Mouse (Mus musculus): ENCODE measurements around the gene Traf3ip1. TPM values are rescaled to one million over a fixed set of nuclear protein-coding genes. Genes with fewer than 3 reads are reported as not detected.
A peak's percentile ranks its signal among the peaks of the same experiment; 100 is the strongest.

Gene Traf3ip1
- polyA plus RNA-seq, 1 experiment from 2014 or later = 11.5 TPM

DNA sequence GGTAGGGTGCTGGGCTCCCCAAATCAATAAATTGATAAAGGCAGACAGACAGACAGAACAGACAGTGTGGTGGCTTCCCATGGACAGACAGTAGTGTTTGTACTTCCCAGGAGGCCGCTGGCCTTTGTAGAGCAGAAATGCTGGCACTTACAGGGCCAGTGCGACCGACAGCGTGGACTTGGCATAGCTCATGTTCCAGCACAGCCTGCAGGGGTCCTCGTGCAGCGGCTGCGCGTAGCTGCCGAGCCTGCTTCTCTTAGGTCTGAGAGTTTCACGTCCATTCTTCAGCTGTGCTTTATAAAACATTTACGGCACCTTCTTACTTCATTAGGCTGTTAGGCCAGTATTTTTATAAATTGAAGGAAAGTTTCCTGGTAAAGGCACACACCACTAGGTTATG, 20.5 kb downstream of the Traf3ip1 start:
- H3K27ac ChIP-seq = no peak overlapping the region
- WGBS = 82% methylated on average over 11 of the region's 11 CpGs
- no peaks in the 10 kb centered on the region for H3K4me1 ChIP-seq
- no peaks in the 10 kb centered on the region for H3K9me3 ChIP-seq
- peaks cover 49% of the 10 kb centered on the region for H3K36me3 ChIP-seq
- H3K4me2 ChIP-seq (replicated peaks) = no peak overlapping the region
- no peak overlapping the region for H3K9ac ChIP-seq
- no peak for ATAC-seq (ENCODE audit: low FRiP score, low read depth)
- H3K4me3 ChIP-seq = no peak overlapping the region
- H3K27me3 ChIP-seq (replicated peaks) = no peaks in the 10 kb centered on the region

DNA sequence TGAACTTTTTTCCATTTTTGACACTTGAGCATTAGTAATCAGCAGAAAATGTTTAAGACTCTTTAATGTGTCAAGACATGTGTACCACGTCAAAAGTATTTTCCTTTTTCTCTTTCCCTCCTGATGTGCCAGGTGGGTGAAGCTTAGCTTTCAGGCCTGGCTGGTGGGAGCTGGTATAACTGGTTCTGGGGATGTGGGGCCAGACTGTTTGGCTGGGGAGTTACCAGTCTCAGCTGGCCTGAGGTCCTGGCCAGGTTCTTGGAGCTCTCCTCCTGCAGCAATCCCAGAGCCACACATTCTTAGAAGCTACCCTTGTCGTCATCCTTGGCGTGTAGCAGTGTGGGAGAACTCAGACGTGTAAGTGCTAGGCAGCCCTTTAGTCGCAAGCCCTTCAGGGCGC, 21.2 kb downstream of the Traf3ip1 start:
- Histone ChIP-seq H3K9ac (no peak overlapping the region), H3K36me3 (peaks cover 52% of the 10 kb centered on the region), H3K4me3 (no peak overlapping the region), H3K4me1 (no peaks in the 10 kb centered on the region), H3K27ac (no peak overlapping the region), H3K9me3 (no peaks in the 10 kb centered on the region), H3K27me3 (replicated peaks) (no peaks in the 10 kb centered on the region), H3K4me2 (replicated peaks) (no peak overlapping the region)
- 96% methylated on average over 6 of the region's 6 CpGs for WGBS
- ATAC-seq (ENCODE audit: low FRiP score, low read depth) = no peak

GRCm38 (mm10) chr1:91523759-91524158, 29.3 kb downstream of the Traf3ip1 start:
- no peak overlapping the region for H3K9ac ChIP-seq
- peaks cover 64% of the 10 kb centered on the region for H3K36me3 ChIP-seq
- H3K4me1 ChIP-seq = no peaks in the 10 kb centered on the region
- ATAC-seq (ENCODE audit: low FRiP score, low read depth) = 0 out of 2 replicates have a peak, but pooled peaks have one; percentile 61
- H3K27ac ChIP-seq = no peak overlapping the region
- H3K4me3 ChIP-seq = no peak overlapping the region
- no peaks in the 10 kb centered on the region for H3K9me3 ChIP-seq
- WGBS = 17% methylated on average over 10 of the region's 10 CpGs
- no peak overlapping the region for H3K4me2 ChIP-seq (replicated peaks)
- no peaks in the 10 kb centered on the region for H3K27me3 ChIP-seq (replicated peaks)

GRCm38 (mm10) chr1:91525838-91526237, 31.4 kb downstream of the Traf3ip1 start:
- no peak overlapping the region for H3K4me3 ChIP-seq
- no peak overlapping the region for H3K9ac ChIP-seq
- H3K27ac ChIP-seq = no peak overlapping the region
- H3K4me2 ChIP-seq (replicated peaks) = no peak overlapping the region
- no peak for ATAC-seq (ENCODE audit: low FRiP score, low read depth)
- WGBS = 87% methylated on average over 14 of the region's 14 CpGs
- no peaks in the 10 kb centered on the region for H3K4me1 ChIP-seq
- no peaks in the 10 kb centered on the region for H3K27me3 ChIP-seq (replicated peaks)
- no peaks in the 10 kb centered on the region for H3K9me3 ChIP-seq
- peaks cover 50% of the 10 kb centered on the region for H3K36me3 ChIP-seq

DNA sequence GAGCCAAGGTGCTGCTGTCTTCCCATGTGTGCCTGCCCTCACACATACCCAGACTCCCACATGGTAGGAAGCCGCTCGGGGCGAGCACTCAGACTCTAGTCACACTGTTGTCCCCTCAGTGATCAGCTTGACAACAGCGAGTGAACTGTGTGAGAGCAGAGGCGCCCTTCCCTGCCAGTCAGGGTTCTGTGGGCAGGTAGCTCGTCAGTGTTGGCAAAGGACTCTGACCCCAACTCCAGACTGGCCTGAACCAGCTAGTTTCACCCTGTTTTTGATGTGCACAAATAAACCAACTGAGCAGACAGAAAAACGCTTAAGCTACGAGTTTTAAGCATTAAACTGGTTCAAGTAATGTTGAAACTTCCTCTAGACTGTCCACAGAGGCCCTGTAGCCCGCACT, 35.7 kb downstream of the Traf3ip1 start:
- Histone ChIP-seq H3K9ac (no peak overlapping the region), H3K4me2 (replicated peaks) (no peak overlapping the region), H3K9me3 (no peaks in the 10 kb centered on the region), H3K27me3 (replicated peaks) (no peaks in the 10 kb centered on the region), H3K36me3 (peaks cover 31% of the 10 kb centered on the region), H3K27ac (no peak overlapping the region), H3K4me1 (no peaks in the 10 kb centered on the region), H3K4me3 (no peak overlapping the region)
- ATAC-seq (ENCODE audit: low FRiP score, low read depth) = no peak
- WGBS = 89% methylated on average over 9 of the region's 9 CpGs

GRCm38 (mm10) chr1:91532243-91532642, 37.8 kb downstream of the Traf3ip1 start:
- H3K4me1 ChIP-seq = no peaks in the 10 kb centered on the region
- H3K27me3 ChIP-seq (replicated peaks) = 0 out of 2 replicates have a peak, but pooled peaks cover 6% of the 10 kb centered on the region
- H3K9ac ChIP-seq = no peak overlapping the region
- no peaks in the 10 kb centered on the region for H3K9me3 ChIP-seq
- ATAC-seq (ENCODE audit: low FRiP score, low read depth) = no peak
- peaks cover 16% of the 10 kb centered on the region for H3K36me3 ChIP-seq
- no peak overlapping the region for H3K27ac ChIP-seq
- WGBS = 93% methylated on average over 4 of the region's 4 CpGs
- no peak overlapping the region for H3K4me3 ChIP-seq
- H3K4me2 ChIP-seq (replicated peaks) = no peak overlapping the region

DNA sequence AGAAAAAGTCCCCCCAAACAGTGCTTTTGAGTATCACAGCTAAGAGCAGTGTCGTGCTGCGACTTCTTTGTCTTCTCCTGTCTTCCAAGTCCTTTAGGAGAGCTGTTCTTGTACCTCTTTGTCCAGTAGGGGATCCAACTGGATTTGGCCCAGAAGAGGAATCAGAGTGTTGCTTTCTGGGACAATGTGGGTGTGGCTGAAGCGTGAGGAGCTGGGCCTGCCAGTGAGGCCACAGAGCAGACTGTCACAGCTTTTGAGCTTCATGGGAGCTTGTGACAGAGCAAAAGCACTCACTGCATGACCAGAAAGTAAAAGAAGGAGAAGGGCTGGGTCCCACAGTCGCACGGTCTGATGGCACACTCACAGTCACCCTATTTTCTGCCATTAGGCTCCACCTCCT, 38.4 kb downstream of the Traf3ip1 start:
- WGBS = 89% methylated on average over 5 of the region's 5 CpGs
- no peak overlapping the region for H3K4me3 ChIP-seq
- no peak overlapping the region for H3K4me2 ChIP-seq (replicated peaks)
- ATAC-seq (ENCODE audit: low FRiP score, low read depth) = no peak
- no peak overlapping the region for H3K27ac ChIP-seq
- H3K9ac ChIP-seq = no peak overlapping the region
- 0 out of 2 replicates have a peak, but pooled peaks cover 9% of the 10 kb centered on the region for H3K27me3 ChIP-seq (replicated peaks)
- H3K9me3 ChIP-seq = no peaks in the 10 kb centered on the region
- H3K4me1 ChIP-seq = no peaks in the 10 kb centered on the region
- H3K36me3 ChIP-seq = peaks cover 10% of the 10 kb centered on the region; the same call in 1 of the 2 replicates

- Histone ChIP-seq H3K36me3 (peaks cover 6% of the 10 kb centered on the region; the same call in 1 of the 2 replicates), H3K9me3 (no peaks in the 10 kb centered on the region), H3K27ac (no peak overlapping the region), H3K27me3 (replicated peaks) (peaks cover 13% of the 10 kb centered on the region; the same call in 1 of the 2 replicates), H3K4me3 (no peak overlapping the region), H3K4me2 (replicated peaks) (no peak overlapping the region), H3K4me1 (no peaks in the 10 kb centered on the region), H3K9ac (no peak overlapping the region)
- WGBS = 62% methylated on average over 2 of the region's 2 CpGs
- no peak for ATAC-seq (ENCODE audit: low FRiP score, low read depth)
Observed at GRCm38 (mm10) chr1:91533483-91533882, 39.0 kb downstream of the Traf3ip1 start.

DNA sequence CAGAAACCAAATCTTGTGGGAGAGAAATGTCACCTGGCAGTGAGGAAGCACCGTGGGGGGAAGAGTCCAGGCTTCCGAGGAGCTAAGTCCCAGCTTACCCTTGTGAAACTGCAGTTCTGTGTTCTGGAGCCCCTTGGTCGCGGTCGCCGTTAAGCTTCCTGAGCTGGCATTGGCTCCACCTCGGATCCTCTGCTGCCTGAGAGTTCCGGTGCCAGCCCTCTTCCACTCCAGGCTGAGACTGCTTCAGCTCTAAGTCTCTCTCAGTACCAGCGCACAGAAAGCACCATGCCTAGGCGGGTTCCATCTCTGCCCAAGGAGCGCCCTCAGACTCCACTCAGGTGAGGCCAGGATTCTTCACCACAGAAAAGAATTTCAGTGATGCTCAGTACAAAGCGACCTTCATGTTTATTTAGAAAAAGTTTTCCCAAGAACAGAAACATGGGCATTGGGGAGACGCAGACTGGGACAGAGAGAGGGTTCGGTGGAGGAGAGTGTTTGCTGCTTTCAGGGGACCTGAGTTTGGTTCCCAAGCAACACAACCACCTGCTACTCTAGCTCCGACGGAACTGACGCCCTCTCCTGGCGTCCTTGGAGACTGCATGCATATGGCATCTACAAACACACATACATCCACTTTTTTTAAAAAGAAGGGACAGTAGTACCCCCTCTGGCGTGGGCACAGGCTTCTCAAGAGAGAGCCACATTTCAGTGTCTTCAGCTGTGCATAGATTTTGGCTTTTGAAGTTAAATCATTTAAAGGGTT, 39.7 kb downstream of the Traf3ip1 start:
- H3K4me2 ChIP-seq (replicated peaks) = no peak overlapping the region
- no peak overlapping the region for H3K9ac ChIP-seq
- ATAC-seq (ENCODE audit: low FRiP score, low read depth) = no peak
- H3K27ac ChIP-seq = no peak overlapping the region
- H3K9me3 ChIP-seq = no peaks in the 10 kb centered on the region
- H3K36me3 ChIP-seq = peaks cover 3% of the 10 kb centered on the region; the same call in 1 of the 2 replicates
- H3K4me1 ChIP-seq = no peaks in the 10 kb centered on the region
- 83% methylated on average over 19 of the region's 19 CpGs for WGBS
- peaks cover 16% of the 10 kb centered on the region for H3K27me3 ChIP-seq (replicated peaks)
- no peak overlapping the region for H3K4me3 ChIP-seq

DNA sequence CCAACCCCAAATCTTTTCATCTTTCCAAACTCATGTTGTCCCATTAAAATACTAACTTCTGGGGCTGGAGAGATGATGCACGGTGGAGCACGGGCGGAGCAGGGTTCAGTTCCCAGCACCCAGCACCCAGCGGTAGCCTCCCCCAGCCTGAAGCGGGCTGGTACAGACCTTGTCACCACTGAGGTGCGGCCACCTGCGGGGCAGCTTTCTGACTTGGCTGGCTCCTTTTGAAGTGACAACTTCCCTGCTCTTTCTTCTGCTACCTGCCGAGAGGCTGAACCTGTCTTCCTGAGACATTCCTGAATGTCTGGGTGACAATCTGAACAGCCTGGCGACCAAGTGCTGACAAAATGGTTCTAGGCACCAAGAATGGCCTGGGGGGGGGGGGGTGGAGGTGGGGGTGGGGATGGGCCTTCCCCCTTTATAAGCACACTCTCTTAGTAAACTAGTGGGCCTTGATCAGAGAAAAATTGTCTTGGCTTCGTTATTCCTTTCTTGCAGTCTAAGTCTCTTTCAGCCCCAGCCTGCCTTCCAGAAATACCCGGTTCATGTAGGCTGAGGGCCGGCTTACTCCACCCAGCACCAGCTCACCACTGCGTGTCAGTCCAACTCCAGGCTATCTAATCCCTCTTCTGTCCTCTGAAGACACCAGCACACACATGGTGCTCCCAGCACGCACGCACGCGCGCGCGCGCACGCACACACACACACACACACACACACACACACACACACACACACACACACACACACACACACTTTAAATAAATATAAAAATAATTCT, 43.5 kb downstream of the Traf3ip1 start:
- no peak overlapping the region for H3K9ac ChIP-seq
- WGBS = 35% methylated on average over 18 of the region's 22 CpGs
- ATAC-seq (ENCODE audit: low FRiP score, low read depth) = no peak

GRCm38 (mm10) chr1:91538570-91538929, 44.1 kb downstream of the Traf3ip1 start:
- Histone ChIP-seq H3K9me3 (no peaks in the 10 kb centered on the region), H3K27ac (no peak overlapping the region), H3K36me3 (no peaks in the 10 kb centered on the region), H3K9ac (no peak overlapping the region), H3K4me2 (replicated peaks) (no peak overlapping the region), H3K4me1 (peaks cover 23% of the 10 kb centered on the region), H3K27me3 (replicated peaks) (peaks cover 21% of the 10 kb centered on the region), H3K4me3 (no peak overlapping the region)
- ATAC-seq (ENCODE audit: low FRiP score, low read depth) = no peak
- WGBS = 53% methylated on average over 1 of the region's 1 CpGs

More for the DNA sequence above, 43.5 kb downstream of the Traf3ip1 start:
- H3K27ac ChIP-seq = no peak overlapping the region
- peaks cover 21% of the 10 kb centered on the region for H3K27me3 ChIP-seq (replicated peaks)
- no peaks in the 10 kb centered on the region for H3K9me3 ChIP-seq
- no peak overlapping the region for H3K4me3 ChIP-seq
- H3K36me3 ChIP-seq = no peaks in the 10 kb centered on the region
- no peak overlapping the region for H3K4me2 ChIP-seq (replicated peaks)
- H3K4me1 ChIP-seq = peaks cover 23% of the 10 kb centered on the region

DNA sequence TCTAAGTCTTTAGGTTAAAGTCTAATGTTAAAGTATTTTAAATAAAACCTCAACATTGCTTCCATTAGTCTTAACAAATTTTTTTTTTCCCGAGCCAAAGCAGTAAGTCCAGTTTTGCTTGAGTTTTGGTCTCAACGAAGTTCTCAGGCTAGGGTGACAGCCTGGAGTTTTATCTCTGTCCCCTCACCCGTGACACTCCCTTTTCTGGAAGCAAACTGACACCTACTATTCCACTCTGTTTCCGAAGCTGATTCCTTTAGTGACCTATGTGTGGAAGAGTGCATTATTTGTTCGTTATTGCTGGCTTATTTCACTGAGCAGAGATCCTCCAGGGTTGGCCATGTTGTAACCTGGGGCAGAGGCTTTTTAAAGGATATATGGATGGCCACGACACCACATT, 44.8 kb downstream of the Traf3ip1 start:
- Histone ChIP-seq H3K4me2 (replicated peaks) (peak overlapping the region; percentile 98), H3K4me1 (peaks cover 23% of the 10 kb centered on the region), H3K9me3 (no peaks in the 10 kb centered on the region), H3K9ac (no peak overlapping the region), H3K4me3 (no peak overlapping the region), H3K36me3 (peaks cover 3% of the 10 kb centered on the region; the same call in 1 of the 2 replicates), H3K27ac (no peak overlapping the region), H3K27me3 (replicated peaks) (peaks cover 21% of the 10 kb centered on the region)
- WGBS = 39% methylated on average over 6 of the region's 6 CpGs
- no peak for ATAC-seq (ENCODE audit: low FRiP score, low read depth)

All from neural tube, embryonic 12.5 days (tissue).